Mouse (Mus musculus) forelimb bud, embryonic 11.5 days (tissue): ENCODE results near the gene Msh3.
"Not testable (repeated sequence)": the region's sequence is repeated elsewhere in the genome, so short reads cannot be mapped to it uniquely, and the experiment has no call there.

ENCODE experiments used
- DNase-seq: peaks from one replicate; pipeline ENCODE4 v3.0.0-alpha.2; 2012; ENCODE audit warnings: low read depth, low spot score

The Msh3 gene

DNA sequence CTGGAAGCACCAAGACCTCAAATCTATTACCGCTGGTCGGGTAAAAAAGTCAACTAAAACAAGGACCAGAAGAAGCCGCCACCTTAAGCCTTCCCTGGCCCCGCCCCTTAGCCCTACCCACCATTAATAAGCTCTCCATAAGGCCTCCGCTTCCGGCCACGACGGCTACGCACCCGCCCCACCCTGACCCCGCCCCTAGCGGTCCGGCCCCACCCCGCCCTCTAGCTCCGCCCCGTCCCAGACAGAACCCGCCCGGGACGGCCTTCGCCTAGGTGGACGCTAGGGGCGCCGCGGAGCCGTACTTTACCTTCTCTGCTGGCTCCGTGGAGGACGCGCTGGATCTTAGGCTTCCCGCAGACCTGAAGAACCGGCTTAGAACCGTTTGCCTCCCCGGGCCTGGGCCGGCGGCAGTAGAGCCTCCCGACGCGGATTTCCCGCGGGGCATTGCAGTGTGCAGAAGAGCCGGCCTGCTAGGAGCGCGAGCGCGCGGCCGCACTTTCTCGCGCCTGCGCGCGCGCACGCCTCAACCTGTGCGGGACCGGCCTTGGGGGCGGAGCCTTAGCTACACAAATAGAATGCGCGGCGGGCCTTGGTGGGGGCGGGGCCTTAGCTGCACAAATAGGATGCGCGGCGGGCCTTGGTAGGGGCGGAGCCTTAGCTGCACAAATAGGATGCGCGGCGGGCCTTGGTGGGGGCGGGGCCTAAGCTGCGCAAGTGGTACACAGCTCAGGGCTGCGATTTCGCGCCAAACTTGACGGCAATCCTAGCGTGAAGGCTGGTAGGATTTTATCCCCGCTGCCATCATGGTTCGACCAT is at the start of gene Msh3, which contains the start of gene Dhfr:
Gene Msh3 (minus strand): TSS at position 548 of the 816 bp plus-strand sequence.
Gene Dhfr (plus strand): TSS at position 271 of the 816 bp plus-strand sequence.
- DNase-seq = peak; percentile 97

- DNase-seq = no peak
Observed at GRCm38 (mm10) chr13:92403496-92403895, 48.7 kb upstream of the Msh3 start.

DNA sequence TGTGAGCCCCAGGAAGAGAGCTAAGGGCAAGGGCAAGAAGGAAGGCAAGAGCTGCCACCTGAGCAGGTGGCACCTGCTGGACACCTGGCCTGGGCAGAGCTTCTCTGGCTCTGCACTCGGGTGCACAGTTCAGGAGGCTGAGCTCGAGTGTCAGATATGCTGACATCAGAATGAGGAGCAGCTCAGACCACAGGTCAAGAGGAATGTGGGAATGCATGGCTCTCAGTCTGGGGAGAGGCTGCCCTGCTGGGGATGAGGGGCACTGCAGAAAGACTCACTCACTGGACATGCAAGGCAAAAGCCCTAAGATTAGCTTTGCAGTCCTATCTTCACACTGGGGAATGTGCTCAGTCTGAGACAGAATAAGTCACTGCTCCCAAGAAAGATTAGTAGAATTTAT is 47.3 kb upstream of the Msh3 start:
- DNase-seq = no peak

GRCm38 (mm10) chr13:92398491-92399384 is 43.9 kb upstream of the Msh3 start:
- DNase-seq = no peak

DNA sequence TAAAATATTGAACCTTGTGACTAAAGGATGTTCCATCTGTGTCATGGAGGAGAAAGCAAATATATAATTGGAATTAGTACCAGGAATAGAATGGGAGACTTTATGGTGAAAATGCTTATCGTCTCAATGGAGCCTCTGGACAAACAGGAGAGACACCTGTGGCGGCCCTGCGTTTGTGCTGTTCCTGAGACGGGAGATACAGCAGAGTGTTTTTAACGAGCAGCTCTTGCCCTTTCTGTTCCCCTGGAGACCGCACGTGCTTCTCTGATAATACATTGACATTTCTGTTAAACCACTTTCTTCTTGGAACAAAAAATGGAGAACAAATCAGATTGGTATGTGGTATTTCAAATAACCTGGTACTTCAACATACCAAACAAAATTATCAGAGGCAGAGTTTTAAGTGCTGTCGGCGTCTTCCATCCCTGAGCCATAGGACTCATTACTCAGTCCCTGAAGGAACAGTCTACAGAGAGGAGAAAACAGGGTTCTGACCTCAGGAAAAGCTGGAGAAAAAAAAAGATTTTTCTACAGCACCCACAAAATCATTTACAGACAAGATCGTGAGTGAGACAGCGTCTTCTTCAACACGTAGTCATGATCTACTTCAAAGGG is 38.4 kb upstream of the Msh3 start:
- DNase-seq = no peak

DNA sequence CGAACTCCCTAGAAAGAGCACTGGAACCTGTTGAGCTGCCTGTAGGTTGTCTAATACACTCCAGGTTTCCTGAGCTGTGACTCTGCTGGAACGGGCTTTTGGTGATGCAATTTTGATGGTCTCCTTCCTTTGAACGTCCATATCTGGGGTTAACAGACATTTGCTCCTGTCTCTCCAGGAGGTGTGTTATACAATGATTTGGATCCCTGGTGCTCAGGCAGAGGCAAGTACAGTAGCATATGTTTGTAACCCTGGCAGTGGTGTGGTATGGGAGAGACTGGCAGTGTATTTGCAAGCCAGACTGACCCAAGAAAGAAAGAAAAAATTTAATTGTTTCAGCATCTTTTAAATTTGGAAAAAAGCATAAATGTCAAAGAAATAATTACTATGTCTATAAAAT is 32.6 kb upstream of the Msh3 start:
- no peak for DNase-seq

DNA sequence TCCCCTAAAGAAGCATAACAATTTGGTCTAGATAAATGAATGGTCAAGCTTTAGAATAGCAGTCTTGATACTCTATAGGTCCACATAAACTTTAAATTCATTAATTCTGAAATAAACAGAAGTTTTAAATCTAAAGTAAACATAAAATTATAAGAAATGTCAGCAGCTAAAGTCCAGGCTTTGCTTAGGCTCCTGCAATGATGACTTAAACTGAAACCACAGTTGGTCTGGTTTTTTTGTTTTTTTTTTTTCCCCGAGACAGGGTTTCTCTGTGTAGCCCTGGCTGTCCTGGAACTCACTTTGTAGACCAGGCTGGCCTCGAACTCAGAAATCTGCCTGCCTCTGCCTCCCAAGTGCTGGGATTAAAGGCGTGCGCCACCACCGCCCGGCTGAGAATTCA is 16.7 kb upstream of the Msh3 start:
- DNase-seq = not testable (repeated sequence)

- DNase-seq = no peak
Observed at GRCm38 (mm10) chr13:92370811-92371210, 16.0 kb upstream of the Msh3 start.

GRCm38 (mm10) chr13:92365312-92365711 is 10.5 kb upstream of the Msh3 start:
- DNase-seq = no peak

- DNase-seq = no peak
Observed at GRCm38 (mm10) chr13:92361609-92362008, 6.8 kb upstream of the Msh3 start.

GRCm38 (mm10) chr13:92357644-92358043 is 2.8 kb upstream of the Msh3 start:
- no peak for DNase-seq

DNA sequence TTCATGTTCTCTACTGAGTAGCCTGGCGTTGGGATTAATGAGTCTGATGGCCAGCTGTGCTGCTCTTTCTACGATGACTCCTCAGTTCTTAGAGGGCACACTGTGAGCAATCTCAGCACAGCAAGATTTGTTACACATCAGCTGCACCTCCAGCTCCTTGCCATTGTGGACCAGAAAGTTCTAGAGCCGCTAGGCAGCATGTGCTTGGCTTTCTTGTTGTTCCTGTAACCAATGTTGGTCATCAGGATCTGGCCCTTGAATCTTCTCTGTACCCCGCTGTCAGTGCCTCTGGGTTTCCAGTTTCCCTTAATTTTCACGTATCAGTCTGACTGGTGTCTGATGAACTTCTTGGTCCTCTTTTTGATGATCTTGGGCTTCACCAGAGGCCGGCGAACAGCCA is 1.6 kb upstream of the Msh3 start:
- no peak for DNase-seq

DNA sequence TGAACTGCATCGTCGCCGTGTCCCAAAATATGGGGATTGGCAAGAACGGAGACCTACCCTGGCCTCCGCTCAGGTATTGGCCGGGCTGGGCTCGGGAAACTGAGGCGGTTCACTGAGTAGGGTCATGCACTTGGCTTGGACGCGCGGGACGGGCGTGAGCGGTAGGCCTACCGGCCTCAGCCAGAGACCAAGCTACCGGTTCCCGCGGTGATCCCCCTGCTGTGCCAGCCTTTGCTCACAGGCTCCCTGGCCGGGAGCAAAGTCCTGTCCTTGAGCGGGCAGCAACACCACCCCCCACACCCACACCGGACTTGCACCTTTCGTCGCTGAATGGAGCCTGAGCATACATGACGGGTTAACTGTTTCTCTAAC is 455 bp upstream of the Msh3 start:
- no peak for DNase-seq

GRCm38 (mm10) chr13:92353956-92354355 is 847 bp downstream of the Msh3 start:
- no peak for DNase-seq

- DNase-seq = no peak
Observed at GRCm38 (mm10) chr13:92351100-92351499, 3.7 kb downstream of the Msh3 start.

- DNase-seq = no peak
Observed at GRCm38 (mm10) chr13:92346338-92346737, 8.5 kb downstream of the Msh3 start.

DNA sequence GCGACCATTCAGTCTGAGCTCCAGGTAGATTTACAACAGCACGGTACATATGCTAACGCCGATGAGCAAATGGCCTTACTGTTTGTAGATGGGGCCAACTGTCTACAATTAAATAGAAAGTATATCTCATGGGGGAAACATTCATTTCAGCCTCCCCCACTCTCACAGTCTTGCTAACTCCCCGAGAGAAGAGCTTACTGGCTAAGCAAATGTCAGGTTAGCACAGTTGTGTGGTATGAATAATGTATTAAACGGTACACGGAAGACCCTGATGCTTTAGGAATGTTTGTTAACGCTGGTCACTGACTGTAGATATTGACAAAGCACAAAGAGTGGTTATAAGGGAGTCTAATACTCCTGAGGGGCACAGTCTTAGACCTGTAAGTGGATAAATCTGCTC is 10.8 kb downstream of the Msh3 start:
- DNase-seq = no peak

DNA sequence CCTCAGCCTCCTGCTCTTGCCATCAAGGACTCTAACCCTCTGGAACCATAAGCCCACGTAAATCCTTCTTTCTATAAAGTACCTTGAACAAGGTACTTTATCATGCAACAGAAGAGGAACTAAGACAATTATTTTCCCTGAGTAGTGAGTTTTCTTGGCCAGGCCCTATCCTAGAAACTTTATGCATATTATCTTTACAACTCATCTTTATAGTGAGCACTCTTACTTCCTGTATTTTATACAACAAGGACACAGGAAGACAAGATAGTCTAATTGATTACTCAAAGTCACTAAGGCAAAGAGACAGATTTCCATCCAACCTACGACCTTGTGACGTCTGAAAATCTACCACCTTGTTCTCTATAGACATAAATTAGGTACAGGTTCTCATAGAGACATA is 15.0 kb downstream of the Msh3 start:
- no peak for DNase-seq

DNA sequence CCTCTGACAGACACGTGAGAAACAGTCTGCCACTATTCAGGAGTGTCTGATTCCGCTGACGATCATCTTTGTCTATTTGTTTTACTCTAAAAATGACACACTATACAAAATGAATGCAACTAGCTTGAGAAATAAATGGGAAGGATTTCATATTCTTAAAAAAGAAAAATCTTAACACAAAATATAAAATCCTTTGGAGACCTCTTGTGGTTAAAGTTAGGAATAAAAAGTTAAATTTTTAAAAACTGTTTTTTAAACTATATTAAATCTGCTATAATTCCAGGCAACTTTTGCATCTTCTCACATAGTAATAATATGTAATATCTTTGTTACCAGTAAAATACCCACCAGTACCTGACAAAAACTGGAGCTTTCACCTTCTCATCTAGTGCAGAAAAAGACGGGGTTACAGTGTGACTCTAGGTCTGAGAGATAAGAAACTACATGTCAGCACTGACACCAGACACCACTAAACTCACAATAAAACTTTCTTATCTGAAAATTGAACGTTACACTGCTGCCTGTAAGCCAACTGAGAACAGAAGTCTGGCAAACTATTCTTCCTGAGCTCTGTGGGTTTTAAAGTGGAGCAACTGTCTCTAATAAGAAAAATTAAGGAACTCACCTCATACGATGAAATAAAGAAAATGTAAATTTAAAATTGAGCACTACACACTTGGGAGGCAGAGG is 16.9 kb downstream of the Msh3 start:
- DNase-seq = no peak

- DNase-seq = no peak
Observed at GRCm38 (mm10) chr13:92336857-92337256, 17.9 kb downstream of the Msh3 start.

GRCm38 (mm10) chr13:92332103-92332879 is 22.5 kb downstream of the Msh3 start:
- DNase-seq = no peak
